Mouse (Mus musculus) heart, adult 9 months (tissue): Measurements from ENCODE around the gene 4931406P16Rik.

ENCODE experiments used
- DNase-seq, 2 experiments: peaks; one replicate each; pipeline ENCODE4 v3.0.0; 2022; ENCODE audit warnings: low spot score in 2 of 2

Gene 4931406P16Rik

GRCm38 (mm10) chr7:34312786-34313442 lies 437 bp downstream of the 4931406P16Rik start:
- DNase-seq: peak; percentile 79 to 88

DNA sequence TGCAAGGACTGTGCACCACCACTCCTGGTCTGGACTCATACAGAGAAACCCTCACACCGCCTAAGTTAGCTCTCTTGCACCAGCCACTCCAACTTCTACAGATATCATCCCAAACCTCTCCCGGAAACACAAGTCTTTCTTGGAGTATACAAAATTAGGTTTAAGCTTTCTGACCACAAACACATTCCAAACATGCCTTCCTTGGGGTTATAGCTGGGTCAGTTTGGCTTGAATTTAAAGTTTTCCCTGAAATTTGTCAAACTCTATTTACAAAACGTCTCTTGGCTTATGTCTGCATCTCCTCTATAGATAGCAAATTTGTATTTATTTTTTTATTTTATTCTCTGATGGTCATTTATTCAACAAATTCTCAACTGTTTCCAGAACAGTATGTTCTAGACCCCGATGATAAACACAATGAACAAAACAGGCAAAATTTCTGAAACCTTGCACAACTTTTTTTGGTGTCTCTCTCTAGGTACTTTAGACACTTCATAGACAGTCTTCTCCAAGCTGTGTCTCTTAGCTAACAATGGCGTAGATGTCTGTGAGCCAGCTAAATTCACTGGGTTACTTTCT lies 4.1 kb downstream of the 4931406P16Rik start:
- no peak for DNase-seq

GRCm38 (mm10) chr7:34308586-34308985 lies 4.8 kb downstream of the 4931406P16Rik start:
- DNase-seq: no peak

- DNase-seq: peak; percentile 64 to 72
These were observed 7.9 kb downstream of the 4931406P16Rik start for GRCm38 (mm10) chr7:34305454-34305853.

DNA sequence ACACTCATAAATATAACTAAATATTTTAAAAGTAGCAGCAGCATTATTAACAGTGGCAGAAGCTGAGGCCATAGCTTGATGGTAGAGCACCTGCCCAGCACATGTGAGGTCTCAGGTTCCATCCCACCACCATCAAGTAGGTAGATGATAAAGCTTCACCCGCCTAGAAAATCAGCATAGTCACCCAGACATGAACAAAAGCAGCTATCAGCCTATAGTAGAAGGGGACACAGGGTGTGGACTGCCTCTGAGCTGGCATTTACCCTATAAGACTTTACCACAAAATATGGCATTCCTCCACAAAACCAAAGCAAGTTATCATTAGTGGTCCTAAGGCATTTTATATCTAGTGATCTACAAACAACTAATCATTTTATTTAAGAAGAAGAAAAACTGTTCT lies 10.7 kb downstream of the 4931406P16Rik start:
- no peak for DNase-seq

- DNase-seq: peak; percentile 60 to 80
These were observed 11.4 kb downstream of the 4931406P16Rik start for GRCm38 (mm10) chr7:34301952-34302351.

GRCm38 (mm10) chr7:34298818-34299217 lies 14.5 kb downstream of the 4931406P16Rik start:
- no peak for DNase-seq

GRCm38 (mm10) chr7:34296124-34296523 lies 17.2 kb downstream of the 4931406P16Rik start:
- DNase-seq: no peak

- DNase-seq: no peak
These were observed 20.7 kb downstream of the 4931406P16Rik start for GRCm38 (mm10) chr7:34292633-34293032.

DNA sequence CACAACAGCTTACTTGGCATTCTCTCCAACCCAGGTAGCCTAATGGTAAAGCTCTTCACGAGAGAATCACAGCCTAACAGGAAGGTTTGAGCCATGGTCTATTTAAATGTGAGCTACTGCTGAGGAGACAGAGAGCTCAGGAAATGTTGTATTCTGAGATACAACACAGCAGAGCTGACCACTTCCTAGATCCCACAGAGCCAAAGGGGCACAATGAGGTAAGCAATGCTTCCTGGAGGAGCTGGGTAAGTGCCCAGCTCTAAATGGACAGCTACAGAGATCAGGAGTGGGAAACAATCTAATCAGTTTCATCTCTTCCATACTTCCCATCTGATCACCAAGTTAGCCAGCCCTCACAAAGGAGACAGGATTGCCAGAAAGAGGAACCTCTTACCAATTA lies 22.1 kb downstream of the 4931406P16Rik start:
- no peak for DNase-seq

DNA sequence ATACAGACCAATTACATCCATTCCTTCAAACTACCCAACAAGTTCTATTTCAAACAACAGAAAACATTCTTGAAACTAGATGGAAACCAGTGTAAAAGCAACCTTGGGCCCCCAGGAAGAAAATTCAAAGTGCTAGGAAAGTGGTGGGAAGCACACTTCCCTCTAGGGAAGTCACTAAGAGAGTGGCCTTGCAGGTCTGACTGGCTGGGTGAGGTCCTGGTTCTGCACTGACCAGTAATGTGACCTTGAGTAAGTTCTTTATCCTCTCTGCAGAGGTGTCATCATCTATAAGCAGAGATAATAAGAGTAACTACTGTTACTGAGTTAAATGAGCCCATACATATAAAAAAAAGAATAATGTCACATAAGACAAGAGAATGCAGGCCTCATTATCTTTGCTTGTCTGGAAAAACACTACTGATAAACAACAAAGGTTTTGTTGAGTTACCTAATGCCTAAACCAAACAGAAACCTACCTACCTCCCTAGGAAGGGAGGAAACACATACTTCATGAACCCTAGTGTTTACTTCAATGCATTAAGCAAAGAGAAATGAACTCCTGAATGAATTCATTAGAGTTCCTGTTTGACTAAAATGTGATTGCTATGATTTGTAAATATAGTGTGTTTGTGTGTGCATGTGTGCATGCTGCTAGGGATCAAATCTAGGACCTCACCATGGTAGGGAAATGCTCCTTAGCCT lies 22.8 kb downstream of the 4931406P16Rik start:
- no peak for DNase-seq

GRCm38 (mm10) chr7:34277656-34278055 lies 35.7 kb downstream of the 4931406P16Rik start:
- DNase-seq: no peak

- DNase-seq: no peak
These were observed 37.3 kb downstream of the 4931406P16Rik start for GRCm38 (mm10) chr7:34276066-34276465.

- DNase-seq: no peak
These were observed 40.9 kb downstream of the 4931406P16Rik start for GRCm38 (mm10) chr7:34272465-34272864.

DNA sequence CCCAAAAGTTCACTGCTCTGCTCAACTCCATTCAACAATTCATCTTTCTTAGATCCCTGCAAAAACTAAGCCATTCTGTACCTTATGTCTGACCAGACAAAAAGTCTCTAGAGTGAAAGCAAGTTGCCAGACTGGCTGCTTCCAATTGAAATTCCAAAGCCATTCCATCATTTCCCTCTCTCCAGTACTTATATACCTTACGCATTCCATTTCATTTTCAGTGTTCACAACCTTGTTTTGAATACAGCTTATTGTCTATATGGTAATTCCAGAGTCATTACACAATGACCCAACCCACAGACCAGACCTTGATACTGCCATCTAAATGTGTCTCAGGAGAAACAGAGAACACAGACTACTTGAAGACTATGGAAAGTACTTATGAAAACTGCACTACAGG lies 44.9 kb downstream of the 4931406P16Rik start:
- no peak for DNase-seq

GRCm38 (mm10) chr7:34266421-34266820 lies 46.9 kb downstream of the 4931406P16Rik start:
- DNase-seq: peak in 1 of 2 experiments; percentile 21

DNA sequence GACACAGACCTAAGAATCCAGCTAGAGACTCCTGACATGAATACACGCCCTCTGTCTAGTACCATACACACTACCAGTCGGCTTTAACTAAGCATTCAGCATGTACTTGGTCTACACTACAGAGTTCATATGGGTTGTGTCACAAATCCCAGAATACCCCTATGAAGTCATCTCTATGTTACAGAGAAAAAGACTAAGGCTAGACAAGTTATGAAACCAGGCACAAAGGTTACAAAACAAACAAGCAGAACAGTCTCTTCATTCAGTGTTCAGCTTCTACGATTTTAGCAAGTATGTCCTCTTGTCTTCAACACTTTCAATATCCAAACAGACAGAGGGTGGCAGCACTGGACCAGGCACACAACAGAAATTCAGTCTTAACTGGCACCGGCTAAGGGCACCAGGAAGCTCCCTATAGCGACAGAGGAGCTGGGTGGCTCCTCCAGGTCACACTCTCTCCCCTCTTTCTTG lies 47.4 kb downstream of the 4931406P16Rik start:
- peak; percentile 62 to 80 for DNase-seq

DNA sequence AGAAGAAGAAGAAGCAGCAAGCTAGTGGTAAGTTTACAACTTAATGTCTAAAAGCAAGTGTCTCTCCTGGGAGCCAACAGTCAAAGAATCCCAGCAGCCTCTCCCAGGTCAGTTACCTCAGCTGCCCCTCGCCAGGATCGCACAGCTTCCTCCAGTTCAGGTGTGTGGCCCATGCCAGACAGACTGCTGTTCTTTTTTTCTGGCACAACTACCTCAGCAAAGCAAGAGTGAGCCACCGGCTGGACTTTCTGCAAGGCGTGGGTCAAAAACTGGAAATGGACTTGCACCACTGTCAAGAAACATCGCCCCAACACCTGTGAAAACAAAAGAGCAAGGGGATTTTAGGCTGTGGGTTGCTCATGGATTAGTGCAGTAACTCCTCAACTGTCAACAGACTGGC lies 49.9 kb downstream of the 4931406P16Rik start:
- no peak for DNase-seq

DNA sequence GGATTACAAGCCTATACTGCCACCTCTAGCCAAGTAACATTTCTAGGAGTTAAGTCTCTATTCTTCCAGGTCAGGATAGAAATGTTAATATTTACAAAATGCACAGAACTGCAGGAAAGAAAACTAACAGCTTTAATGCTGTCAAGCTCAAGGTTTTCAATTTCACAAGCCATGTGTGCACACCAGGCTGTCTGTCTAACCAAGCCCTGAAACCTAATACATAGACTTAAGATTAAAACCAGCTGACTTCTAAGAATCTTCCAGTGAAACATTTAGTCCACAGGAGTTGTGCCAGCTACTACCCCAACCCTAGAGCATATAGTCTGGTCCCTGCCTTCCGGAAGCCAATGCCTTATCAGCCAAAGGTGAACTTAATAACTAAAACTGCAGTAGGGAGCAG lies 54.9 kb downstream of the 4931406P16Rik start:
- DNase-seq: no peak

DNA sequence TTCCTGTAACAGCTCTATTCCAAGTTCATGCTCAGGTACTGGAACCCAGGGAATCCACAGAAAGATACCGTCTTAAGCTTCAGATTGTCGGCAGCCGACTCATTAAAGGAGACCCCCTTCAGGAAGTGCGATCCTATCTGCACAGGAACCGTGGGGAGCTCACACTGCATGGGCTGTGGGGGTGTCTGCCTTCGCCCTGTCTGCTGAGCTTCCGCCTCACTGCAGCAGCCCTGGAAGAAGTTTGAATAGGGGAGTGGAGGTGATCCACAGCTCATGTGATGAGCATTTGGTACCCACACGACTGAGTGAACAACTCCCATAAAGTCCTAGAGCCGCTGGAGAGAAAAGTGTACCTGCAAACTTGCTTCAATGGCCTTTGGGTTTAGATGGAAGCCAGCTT lies 56.1 kb downstream of the 4931406P16Rik start:
- no peak for DNase-seq

DNA sequence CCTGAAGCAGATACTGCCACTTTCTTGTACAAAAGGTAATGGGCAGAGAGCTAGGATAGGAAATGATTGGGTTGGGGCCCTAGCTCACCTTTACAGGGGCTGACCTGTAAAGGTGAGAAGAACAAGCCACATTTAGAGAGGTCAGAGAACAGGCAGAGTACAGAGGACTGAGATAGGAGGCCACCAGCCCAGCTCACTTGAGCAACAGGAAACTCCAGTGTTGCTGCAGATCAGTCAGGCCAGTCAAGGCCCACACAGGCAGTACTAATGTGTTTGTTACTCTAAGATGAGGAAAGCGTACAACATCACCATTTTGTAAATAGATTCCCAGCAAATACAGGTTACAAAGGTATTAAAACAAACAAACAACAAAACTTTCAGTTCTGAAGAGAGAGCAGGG lies 57.4 kb downstream of the 4931406P16Rik start:
- no peak for DNase-seq

- DNase-seq: peak; percentile 46 to 82
These were observed 58.2 kb downstream of the 4931406P16Rik start for GRCm38 (mm10) chr7:34255137-34255536.

- no peak for DNase-seq
These were observed 61.3 kb downstream of the 4931406P16Rik start for GRCm38 (mm10) chr7:34252030-34252429.
